Mouse (Mus musculus): ENCODE data around the gene Mpzl2.

Mpzl2 gene

DNA sequence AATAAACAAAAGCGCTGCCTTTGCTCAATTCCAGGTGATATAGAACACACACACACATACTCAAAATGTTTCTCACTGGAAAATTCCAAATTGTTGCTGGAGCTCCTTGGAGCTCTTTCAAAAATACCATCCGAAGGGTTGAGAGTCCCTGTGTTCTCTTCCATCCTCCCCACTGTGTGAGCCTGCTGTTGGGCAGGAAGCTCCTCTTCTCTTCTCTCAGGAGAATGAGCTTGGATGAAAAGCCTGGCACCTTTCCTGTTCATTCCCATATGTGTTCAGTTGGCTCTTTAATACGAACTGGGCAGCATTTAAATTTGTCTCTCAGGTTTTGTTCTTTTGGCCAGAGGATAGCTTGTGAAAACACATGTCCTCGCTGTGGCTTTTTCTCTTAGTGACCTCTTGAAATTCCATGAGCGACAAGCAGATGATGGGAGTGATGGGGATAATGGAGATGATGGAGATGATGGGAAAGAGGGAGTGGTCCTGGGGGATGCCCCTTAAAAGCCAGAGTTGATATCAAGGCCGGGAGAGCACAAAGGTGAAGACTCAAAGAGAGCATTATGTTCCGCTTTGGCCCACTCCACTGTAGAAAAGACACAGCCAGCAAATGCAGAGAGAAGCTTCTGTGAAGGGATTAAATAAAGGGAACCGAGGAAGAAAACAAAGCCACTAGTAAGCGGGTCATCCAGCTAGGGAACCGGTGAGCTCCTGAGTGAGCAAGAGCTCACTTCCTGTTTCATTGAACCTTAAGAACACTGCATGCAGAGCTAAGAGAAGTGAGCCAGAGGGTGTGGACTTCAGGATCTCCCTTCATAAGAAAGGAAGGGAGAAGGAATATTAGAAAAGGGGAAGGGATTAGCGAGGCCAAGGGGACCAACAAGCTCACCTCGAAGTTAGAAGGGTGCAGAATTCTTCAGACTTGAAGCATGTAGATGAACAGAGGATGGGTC lies 46.4 kb downstream of the Mpzl2 start:
- no peak for DNase-seq (ENCODE audit: low read depth)

DNA sequence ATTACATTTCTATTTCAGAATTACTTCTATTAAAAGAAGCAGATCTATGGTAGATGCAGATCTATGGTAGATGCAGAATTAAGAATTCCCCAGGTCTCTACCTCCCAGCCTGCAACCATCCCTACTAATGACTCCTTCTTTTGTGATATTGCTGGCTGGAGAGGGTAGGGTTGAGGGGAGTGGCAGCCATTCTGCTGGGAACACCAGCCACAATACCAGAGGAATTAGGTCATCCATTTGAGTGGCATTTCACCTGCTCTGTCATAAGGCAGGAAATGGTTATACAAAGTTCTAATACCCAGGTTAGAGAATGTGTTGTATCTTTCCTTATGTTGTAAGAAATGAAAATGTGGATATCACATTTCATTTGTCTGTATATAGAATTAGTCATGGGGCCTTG lies 48.4 kb downstream of the Mpzl2 start:
- no peak for DNase-seq (ENCODE audit: low read depth)

DNA sequence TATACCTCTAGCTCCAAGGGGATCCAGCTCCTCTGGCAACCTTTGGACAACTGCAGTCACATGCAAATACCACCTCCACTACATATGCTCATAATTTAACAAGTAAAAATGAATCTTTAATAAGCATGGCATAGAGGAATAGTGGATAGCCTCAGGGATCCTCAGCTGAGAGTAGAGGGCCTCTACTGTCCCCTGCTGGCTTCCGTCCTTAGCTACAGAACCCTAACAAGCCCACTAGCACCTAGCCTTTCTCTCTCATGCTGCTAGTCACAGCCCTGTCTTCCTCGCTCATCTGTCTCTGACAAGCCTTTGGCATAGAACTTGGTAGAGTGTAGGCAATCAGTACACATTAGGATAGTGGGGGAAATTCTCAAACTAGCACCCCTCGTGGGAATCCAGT lies 51.2 kb downstream of the Mpzl2 start:
- DNase-seq (ENCODE audit: low read depth), result peak; percentile 4

- peak; percentile 20 for DNase-seq (ENCODE audit: low read depth)
Measured at GRCm38 (mm10) chr9:45092641-45093040, 53.0 kb downstream of the Mpzl2 start.

- DNase-seq (ENCODE audit: low read depth), result peak; percentile 50
Measured at GRCm38 (mm10) chr9:45095149-45095937, 55.7 kb downstream of the Mpzl2 start.

GRCm38 (mm10) chr9:45097877-45098276 lies 58.3 kb downstream of the Mpzl2 start:
- DNase-seq (ENCODE audit: low read depth), result no peak

GRCm38 (mm10) chr9:45098426-45098825 lies 58.8 kb downstream of the Mpzl2 start:
- peak; percentile 14 for DNase-seq (ENCODE audit: low read depth)

DNA sequence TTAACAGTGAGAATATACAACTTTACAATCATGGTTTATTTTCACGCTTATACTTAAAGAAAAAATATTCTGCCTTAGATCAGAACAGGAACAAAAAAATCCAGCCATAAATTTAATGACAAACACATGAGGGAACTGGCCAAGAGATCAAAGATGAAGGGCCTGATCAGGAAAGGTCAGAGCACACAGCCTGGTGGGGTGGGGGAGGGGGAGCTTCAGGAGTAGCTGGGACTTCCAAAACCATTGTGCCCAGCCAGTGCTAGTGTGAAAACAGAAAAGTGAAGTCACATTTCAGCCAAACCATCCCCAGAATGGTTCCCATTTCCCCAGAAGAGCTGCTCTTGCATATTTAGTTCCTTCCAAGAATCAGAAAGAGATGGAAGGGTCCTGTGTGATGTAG lies 62.9 kb downstream of the Mpzl2 start:
- no peak for DNase-seq (ENCODE audit: low read depth)

- DNase-seq (ENCODE audit: low read depth), result no peak
Measured at GRCm38 (mm10) chr9:45103211-45103979, 63.8 kb downstream of the Mpzl2 start.
